7 mouse cellular contexts compared by ENCODE assay signal in genomic region chr17:15704475-15705300, GRCm38 (mm10). TPM values are rescaled to one million over a fixed set of nuclear protein-coding genes. Genes with fewer than 3 reads are reported as not detected.
DNase-seq lines count a peak whose midpoint lies in the region; ATAC-seq lines count a peak whose summit lies in the region.

Gene Chd1 (plus strand): TSS chr17:15704967.

- H3K9me3 ChIP-seq in embryonic facial prominence, embryonic 11.5 days (replicated peaks; ENCODE audit: control insufficient read depth, low read length), result no peaks in the 10 kb centered on the region
- no peaks in the 10 kb centered on the region for H3K9me3 ChIP-seq in limb, embryonic 11.5 days (ENCODE audit: control insufficient read depth, low read length)
- no peaks in the 10 kb centered on the region for H3K9me3 ChIP-seq in midbrain, embryonic 14.5 days (ENCODE audit: control insufficient read depth, low read length)

- no peaks in the 10 kb centered on the region for H3K4me1 ChIP-seq in embryonic facial prominence, embryonic 11.5 days (ENCODE audit: control insufficient read depth, insufficient read depth, low read length)
- peaks cover 6% of the 10 kb centered on the region; the same call in 1 of the 2 replicates for H3K4me1 ChIP-seq in limb, embryonic 11.5 days (ENCODE audit: control insufficient read depth, insufficient read depth, low read length)
- H3K4me1 ChIP-seq in midbrain, embryonic 14.5 days (ENCODE audit: control insufficient read depth, insufficient read depth, low read length), result peaks cover 24% of the 10 kb centered on the region

- peak within 1 kb of the TSS; percentile 76 for H3K4me2 ChIP-seq in embryonic facial prominence, embryonic 11.5 days (ENCODE audit: low read depth, low read length)
- peak within 1 kb of the TSS; percentile 64 for H3K4me2 ChIP-seq in limb, embryonic 11.5 days (ENCODE audit: low read depth, severe bottlenecking)
- H3K4me2 ChIP-seq in midbrain, embryonic 14.5 days (ENCODE audit: low read length), result peak within 1 kb of the TSS; percentile 76

- peak within 1 kb of the TSS; percentile 94 for H3K4me3 ChIP-seq in embryonic facial prominence, embryonic 11.5 days (ENCODE audit: low read depth, low read length)
- H3K4me3 ChIP-seq in limb, embryonic 11.5 days (ENCODE audit: low read depth, low read length), result peak within 1 kb of the TSS; percentile 90
- peak within 1 kb of the TSS; percentile 82 for H3K4me3 ChIP-seq in midbrain, embryonic 14.5 days (replicated peaks; ENCODE audit: low read depth, low read length)

- peaks cover 7% of the 10 kb centered on the region; the same call in 1 of the 2 replicates for H3K36me3 ChIP-seq in embryonic facial prominence, embryonic 11.5 days (replicated peaks; ENCODE audit: control insufficient read depth, insufficient read depth, low read depth, low read length)
- peaks cover 8% of the 10 kb centered on the region; the same call in 1 of the 2 replicates for H3K36me3 ChIP-seq in limb, embryonic 11.5 days (ENCODE audit: control insufficient read depth, insufficient read depth, low read length)
- H3K36me3 ChIP-seq in midbrain, embryonic 14.5 days (ENCODE audit: control insufficient read depth, insufficient read depth, low read length), result peaks cover 15% of the 10 kb centered on the region

- H3K9ac ChIP-seq in embryonic facial prominence, embryonic 11.5 days (replicated peaks; ENCODE audit: low read length), result peak within 1 kb of the TSS; percentile 93
- H3K9ac ChIP-seq in limb, embryonic 11.5 days (ENCODE audit: low read length), result peak within 1 kb of the TSS; percentile 94
- H3K9ac ChIP-seq in midbrain, embryonic 14.5 days (replicated peaks; ENCODE audit: low read length), result peak within 1 kb of the TSS; percentile 92

- ATAC-seq in embryonic facial prominence, embryonic 11.5 days (replicated peaks; ENCODE audit: insufficient number of reproducible peaks, low FRiP score, low TSS enrichment, low read depth), result peak; percentile 95
- ATAC-seq in granulocyte monocyte progenitor cell, adult 5-6 weeks (replicated peaks; ENCODE audit: poor library complexity, severe bottlenecking), result peak; percentile 68
- peak; percentile 93 for ATAC-seq in limb, embryonic 11.5 days (ENCODE audit: insufficient number of reproducible peaks, low FRiP score, low TSS enrichment, low read depth)
- peak; percentile 96 for ATAC-seq in midbrain, embryonic 14.5 days (ENCODE audit: low FRiP score, low TSS enrichment)

- H3K27ac ChIP-seq in embryonic facial prominence, embryonic 11.5 days (replicated peaks; ENCODE audit: low read depth, low read length), result peak within 1 kb of the TSS; percentile 92
- peak within 1 kb of the TSS; percentile 89 for H3K27ac ChIP-seq in limb, embryonic 11.5 days (replicated peaks; ENCODE audit: low read depth, low read length)
- peak within 1 kb of the TSS; percentile 94 for H3K27ac ChIP-seq in midbrain, embryonic 14.5 days (replicated peaks; ENCODE audit: low read depth, low read length)

- H3K27me3 ChIP-seq in embryonic facial prominence, embryonic 11.5 days (ENCODE audit: control insufficient read depth, insufficient read depth, low read length), result no peaks in the 10 kb centered on the region
- no peaks in the 10 kb centered on the region for H3K27me3 ChIP-seq in limb, embryonic 11.5 days (ENCODE audit: control insufficient read depth, insufficient read depth, low read length)
- H3K27me3 ChIP-seq in midbrain, embryonic 14.5 days (ENCODE audit: control insufficient read depth, insufficient read depth, low read length), result no peaks in the 10 kb centered on the region

- peak; percentile 94 for DNase-seq in adrenal gland, postnatal 14 days
- peak; percentile 91 for DNase-seq in embryonic facial prominence, embryonic 11.5 days (ENCODE audit: low spot score)
- DNase-seq in kidney, adult 18-20 months, result peak; percentile 94
- DNase-seq in limb, embryonic 11.5 days (ENCODE audit: low spot score), result peak; percentile 90
- peak; percentile 97 for DNase-seq in midbrain, embryonic 14.5 days
- peak; percentile 82 to 84 for DNase-seq in spleen, adult 18-20 months

- WGBS in embryonic facial prominence, embryonic 11.5 days, result under 1% methylated on average over 85 of the region's 124 CpGs
- 0% methylated on average over 76 of the region's 124 CpGs for WGBS in limb, embryonic 11.5 days
- under 1% methylated on average over 110 of the region's 124 CpGs for WGBS in midbrain, embryonic 14.5 days

RNA-seq across cellular contexts. Expression of gene Chd1, which starts in this region (rescaled TPM):
- 47.2 and 47.4 TPM in 2 replicates for total RNA-seq in adrenal gland, postnatal 14 days (2021)
- polyA plus RNA-seq in embryonic facial prominence, embryonic 11.5 days (2014; fragmentation: Nextera tagmentation; extraction: Ambion mirVana), result 43.9 and 51.1 TPM in 2 replicates
- 34.8 and 39.1 TPM in 2 replicates for total RNA-seq in granulocyte monocyte progenitor cell, adult 5-6 weeks (2014; fragmentation: Nextera tagmentation)
- total RNA-seq in granulocyte monocyte progenitor cell, adult 5-6 weeks (2017), result 55.8 and 68.2 TPM in 2 replicates
- 49.0 and 51.3 TPM in 2 replicates for polyA plus RNA-seq in limb, embryonic 11.5 days (2014; fragmentation: Nextera tagmentation; extraction: Ambion mirVana)
- polyA plus RNA-seq in midbrain, embryonic 14.5 days (2014; fragmentation: Nextera tagmentation; extraction: Ambion mirVana), result 24.8 and 25.1 TPM in 2 replicates

Comparison
In these comparisons a context has a peak if more than half of its experiments do, and no peak if none do; other contexts are left out.
1. Peak in every context shown above with its lines: DNase-seq, ATAC-seq, H3K4me3 ChIP-seq and H3K27ac ChIP-seq.